Mouse (Mus musculus): ENCODE data around the gene Neurl1b. TPM values are rescaled to one million over a fixed set of nuclear protein-coding genes. Genes with fewer than 3 reads are reported as not detected.

The Neurl1b gene
- polyA plus RNA-seq, 1 experiment: 1.3 TPM

DNA sequence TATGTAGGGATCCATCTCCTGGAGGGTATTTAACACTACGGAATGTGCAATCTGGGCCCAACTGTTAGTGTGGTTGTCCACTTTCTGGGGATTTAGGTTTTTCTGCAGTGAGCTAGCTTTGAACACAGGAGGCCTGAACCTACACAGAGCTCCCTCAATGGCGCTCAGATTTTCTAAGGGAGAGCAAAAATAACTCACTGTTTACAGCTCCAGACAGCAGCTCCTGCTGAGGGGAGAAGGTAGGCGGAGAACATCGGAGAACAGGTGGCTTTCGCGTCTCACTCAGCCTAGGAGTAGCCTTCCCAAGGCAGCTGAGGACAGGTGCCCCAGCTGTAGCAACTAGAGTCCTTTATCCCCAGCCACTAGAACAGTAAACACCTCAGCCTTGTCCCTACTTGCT, 27.6 kb downstream of the Neurl1b start:
- no peak overlapping the region for H3K27ac ChIP-seq (ENCODE audit: control insufficient read depth, insufficient read depth, low read depth, low read length, poor library complexity)
- no peaks in the 10 kb centered on the region for H3K4me1 ChIP-seq (ENCODE audit: control insufficient read depth, insufficient read depth, low read length)
- H3K4me3 ChIP-seq (replicated peaks; ENCODE audit: control insufficient read depth, low read depth, low read length): no peak overlapping the region
- TF ChIP-seq CTCF (IDR thresholded peaks at IDR 0.05; ENCODE audit: control insufficient read depth, insufficient read depth, low read length): no peak
- no peak for TF ChIP-seq POLR2A (IDR thresholded peaks at IDR 0.05; ENCODE audit: borderline replicate concordance, control insufficient read depth, low read depth, low read length)
- WGBS: 86% methylated on average over 6 of the region's 6 CpGs

DNA sequence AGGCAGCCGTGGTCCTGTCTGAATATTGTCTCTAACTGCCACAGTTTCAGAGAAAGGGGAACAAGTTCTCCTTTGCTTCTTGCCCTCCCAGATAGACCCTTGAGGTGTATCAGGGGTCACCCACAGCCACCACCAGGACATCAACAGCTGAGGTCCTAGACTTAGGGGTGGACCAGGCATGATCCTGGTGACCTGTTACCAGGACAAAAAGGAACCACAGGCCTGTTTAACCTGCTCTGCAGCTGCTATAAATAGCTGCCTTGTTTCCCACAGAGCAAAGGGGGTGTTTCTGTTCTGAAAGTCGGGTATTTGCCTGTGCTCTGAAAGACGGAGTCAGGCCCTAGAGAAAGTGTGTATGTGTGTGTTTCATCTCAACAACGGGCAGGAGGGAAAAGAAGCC, 29.2 kb downstream of the Neurl1b start:
- 50% methylated on average over 4 of the region's 4 CpGs for WGBS
- H3K4me3 ChIP-seq (replicated peaks; ENCODE audit: control insufficient read depth, low read depth, low read length): no peak overlapping the region
- no peak for TF ChIP-seq POLR2A (IDR thresholded peaks at IDR 0.05; ENCODE audit: borderline replicate concordance, control insufficient read depth, low read depth, low read length)
- no peak for TF ChIP-seq CTCF (IDR thresholded peaks at IDR 0.05; ENCODE audit: control insufficient read depth, insufficient read depth, low read length)
- H3K4me1 ChIP-seq (ENCODE audit: control insufficient read depth, insufficient read depth, low read length): no peaks in the 10 kb centered on the region
- H3K27ac ChIP-seq (ENCODE audit: control insufficient read depth, insufficient read depth, low read depth, low read length, poor library complexity): no peak overlapping the region

DNA sequence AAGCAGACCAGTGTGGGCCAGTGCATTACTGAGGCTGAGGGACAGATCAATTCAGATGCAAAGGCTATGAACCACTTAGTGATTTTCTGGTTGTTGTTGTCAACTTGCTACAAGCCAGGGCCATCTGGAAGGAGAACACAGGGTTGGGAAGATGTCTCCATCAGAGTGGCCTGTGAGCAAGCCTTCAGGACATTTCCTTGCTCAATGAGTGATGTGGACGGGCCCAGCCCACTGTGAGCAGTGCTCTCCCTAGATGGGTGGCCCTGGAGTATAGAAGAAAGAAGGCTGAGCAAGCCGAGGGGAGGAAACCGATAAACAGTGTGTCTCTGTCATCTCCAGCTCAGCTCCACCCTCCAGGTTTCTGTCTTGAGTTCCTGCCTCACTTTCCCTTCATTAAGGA, 34.8 kb downstream of the Neurl1b start:
- WGBS: 66% methylated on average over 3 of the region's 3 CpGs
- no peak overlapping the region for H3K27ac ChIP-seq (ENCODE audit: control insufficient read depth, insufficient read depth, low read depth, low read length, poor library complexity)

DNA sequence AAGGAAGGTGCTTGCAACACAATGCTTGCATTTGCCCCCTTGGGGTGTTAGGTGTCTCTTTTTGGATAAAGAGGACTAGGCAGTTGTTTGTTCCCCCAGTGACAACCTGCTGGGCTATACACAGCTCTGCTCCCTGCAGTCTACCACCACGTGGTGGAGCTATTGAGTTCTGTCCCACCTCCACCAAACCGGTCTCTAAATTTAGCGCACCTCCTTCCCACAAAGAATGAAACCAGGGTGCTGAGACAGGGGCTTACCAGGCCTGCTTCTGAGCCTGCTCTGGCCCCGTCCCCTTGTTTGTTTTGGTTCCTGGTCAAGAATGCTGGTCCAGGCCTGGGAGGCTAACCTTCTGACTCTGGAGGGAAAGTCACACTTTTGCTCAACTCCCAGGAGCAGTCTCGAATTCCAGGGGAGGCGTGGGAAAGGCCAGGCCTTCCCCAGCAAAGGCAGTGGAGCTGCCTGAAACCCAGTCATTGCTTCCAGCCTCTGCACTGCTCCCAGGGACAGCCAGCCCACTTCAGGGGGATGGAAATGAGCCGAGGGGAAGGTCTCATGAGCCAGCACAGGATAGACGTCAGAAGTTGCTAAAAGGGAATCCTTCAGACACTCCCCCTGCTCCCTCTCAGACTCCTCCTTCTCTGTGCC, 37.1 kb downstream of the Neurl1b start:
- TF ChIP-seq CTCF (IDR thresholded peaks at IDR 0.05; ENCODE audit: control insufficient read depth, insufficient read depth, low read length): peak; percentile 69
- no peak for TF ChIP-seq POLR2A (IDR thresholded peaks at IDR 0.05; ENCODE audit: borderline replicate concordance, control insufficient read depth, low read depth, low read length)
- Histone ChIP-seq H3K4me1 (ENCODE audit: control insufficient read depth, insufficient read depth, low read length) (no peaks in the 10 kb centered on the region), H3K27ac (ENCODE audit: control insufficient read depth, insufficient read depth, low read depth, low read length, poor library complexity) (no peak overlapping the region), H3K4me3 (replicated peaks; ENCODE audit: control insufficient read depth, low read depth, low read length) (no peak overlapping the region)
- WGBS: 38% methylated on average over 8 of the region's 8 CpGs

More for the DNA sequence above, 34.8 kb downstream of the Neurl1b start:
- TF ChIP-seq POLR2A (IDR thresholded peaks at IDR 0.05; ENCODE audit: borderline replicate concordance, control insufficient read depth, low read depth, low read length): no peak
- TF ChIP-seq CTCF (IDR thresholded peaks at IDR 0.05; ENCODE audit: control insufficient read depth, insufficient read depth, low read length): no peak
- Histone ChIP-seq H3K4me1 (ENCODE audit: control insufficient read depth, insufficient read depth, low read length) (no peaks in the 10 kb centered on the region), H3K4me3 (replicated peaks; ENCODE audit: control insufficient read depth, low read depth, low read length) (no peak overlapping the region)

DNA sequence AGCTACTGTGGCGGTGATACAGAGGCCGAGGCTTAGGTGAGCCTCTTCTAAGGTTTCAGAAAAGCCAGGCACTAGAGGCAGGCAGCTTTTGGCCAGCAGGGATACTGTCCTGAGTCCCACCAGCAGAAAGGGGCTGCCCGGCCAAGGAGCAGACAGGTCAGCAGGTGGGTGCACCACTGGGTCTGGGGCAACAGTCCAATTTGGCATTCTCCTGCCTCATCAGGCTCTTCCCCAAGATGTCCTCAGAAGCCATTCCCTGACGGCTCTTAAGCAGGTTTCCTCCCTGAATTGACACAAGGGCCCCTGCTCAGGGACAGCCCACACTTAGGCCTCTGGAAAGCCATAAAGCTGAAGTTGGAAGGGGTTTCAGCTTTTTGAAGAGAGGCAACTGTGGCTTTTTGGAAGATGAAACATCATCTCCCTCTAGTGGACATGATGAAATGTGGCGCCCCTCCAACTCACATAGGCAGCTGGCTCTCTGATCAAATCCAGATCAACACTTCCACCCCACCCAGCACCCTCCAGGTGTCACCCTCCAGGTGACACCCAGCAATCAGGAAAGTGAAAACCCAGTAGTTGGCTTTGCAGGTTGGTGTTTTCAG, 37.8 kb downstream of the Neurl1b start:
- peak; percentile 31; the same call in 1 of the 2 replicates for TF ChIP-seq CTCF (IDR thresholded peaks at IDR 0.05; ENCODE audit: control insufficient read depth, insufficient read depth, low read length)
- no peak for TF ChIP-seq POLR2A (IDR thresholded peaks at IDR 0.05; ENCODE audit: borderline replicate concordance, control insufficient read depth, low read depth, low read length)
- Histone ChIP-seq H3K4me3 (replicated peaks; ENCODE audit: control insufficient read depth, low read depth, low read length) (no peak overlapping the region), H3K4me1 (ENCODE audit: control insufficient read depth, insufficient read depth, low read length) (no peaks in the 10 kb centered on the region), H3K27ac (ENCODE audit: control insufficient read depth, insufficient read depth, low read depth, low read length, poor library complexity) (peak overlapping the region; percentile 10; the same call in 1 of the 2 replicates)
- WGBS: 57% methylated on average over 5 of the region's 5 CpGs

DNA sequence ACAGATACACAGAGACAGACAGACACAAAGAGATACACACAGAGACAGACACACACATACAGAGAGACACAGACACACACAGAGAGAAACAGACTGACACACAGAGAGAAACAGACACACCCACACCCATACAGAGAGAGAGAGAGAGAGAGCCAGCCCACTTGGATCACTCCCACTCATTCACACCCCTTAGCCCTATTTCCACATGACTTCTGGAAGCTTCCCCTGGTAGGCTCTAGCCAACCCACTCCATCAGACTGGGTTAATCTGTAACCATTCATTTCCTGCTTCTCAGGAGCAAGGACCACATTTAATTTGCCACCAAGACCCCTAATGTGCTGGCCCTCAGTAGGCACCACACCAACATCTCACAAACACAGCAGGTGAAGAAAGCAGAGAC, 42.9 kb downstream of the Neurl1b start:
- Histone ChIP-seq H3K4me3 (replicated peaks; ENCODE audit: control insufficient read depth, low read depth, low read length) (no peak overlapping the region), H3K27ac (ENCODE audit: control insufficient read depth, insufficient read depth, low read depth, low read length, poor library complexity) (no peak overlapping the region), H3K4me1 (ENCODE audit: control insufficient read depth, insufficient read depth, low read length) (no peaks in the 10 kb centered on the region)
- TF ChIP-seq CTCF (IDR thresholded peaks at IDR 0.05; ENCODE audit: control insufficient read depth, insufficient read depth, low read length) (no peak), POLR2A (IDR thresholded peaks at IDR 0.05; ENCODE audit: borderline replicate concordance, control insufficient read depth, low read depth, low read length) (no peak)

DNA sequence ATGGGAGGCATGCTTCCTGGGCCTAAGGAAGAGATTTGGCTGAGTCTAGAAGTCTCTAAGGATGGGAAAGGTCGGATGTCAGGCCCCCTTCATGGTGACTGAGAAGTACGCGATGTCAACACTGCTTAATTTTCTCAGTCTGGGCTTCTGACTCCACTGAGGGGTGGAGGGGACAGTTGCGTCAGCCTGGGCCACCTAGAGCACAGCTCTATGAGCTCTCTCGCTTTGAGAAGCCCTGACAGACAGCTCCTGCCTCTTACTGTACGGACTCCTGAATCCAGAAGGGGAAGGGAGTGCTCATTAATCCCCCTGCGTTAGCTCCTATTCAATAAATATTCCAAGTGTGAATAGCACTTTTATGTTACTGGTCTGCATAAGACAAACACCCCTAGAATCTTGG, 43.4 kb downstream of the Neurl1b start:
- TF ChIP-seq POLR2A (IDR thresholded peaks at IDR 0.05; ENCODE audit: borderline replicate concordance, control insufficient read depth, low read depth, low read length) (no peak), CTCF (IDR thresholded peaks at IDR 0.05; ENCODE audit: control insufficient read depth, insufficient read depth, low read length) (no peak)
- H3K4me3 ChIP-seq (replicated peaks; ENCODE audit: control insufficient read depth, low read depth, low read length): no peak overlapping the region
- 72% methylated on average over 7 of the region's 7 CpGs for WGBS
- H3K27ac ChIP-seq (ENCODE audit: control insufficient read depth, insufficient read depth, low read depth, low read length, poor library complexity): no peak overlapping the region
- no peaks in the 10 kb centered on the region; the same call in 1 of the 2 replicates for H3K4me1 ChIP-seq (ENCODE audit: control insufficient read depth, insufficient read depth, low read length)

DNA sequence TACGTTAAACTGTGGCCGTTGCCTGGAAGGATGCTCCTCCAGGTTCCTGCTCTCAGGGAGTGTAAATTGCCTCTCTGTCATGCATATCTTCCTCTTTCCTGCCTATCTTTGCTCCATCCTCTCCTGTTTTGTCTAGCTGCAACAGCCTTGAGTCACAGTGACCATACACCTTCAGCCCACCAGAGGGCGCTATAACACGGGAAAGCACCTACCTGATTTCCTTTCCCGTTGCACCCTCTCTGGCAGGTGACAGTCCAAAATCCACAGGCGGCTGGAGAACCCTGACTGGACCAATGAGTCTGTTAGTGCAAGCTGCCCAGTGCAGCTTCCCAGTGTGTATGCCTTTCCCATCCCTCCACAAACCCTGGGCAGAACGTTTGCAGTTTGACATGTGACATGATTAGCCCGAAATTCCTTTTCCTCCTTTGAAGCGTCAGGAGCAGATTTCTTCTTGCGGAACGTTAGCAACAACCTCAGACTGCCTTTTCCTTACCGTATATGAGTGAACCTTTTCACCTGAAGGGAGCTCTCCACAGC, 48.1 kb downstream of the Neurl1b start:
- WGBS: 40% methylated on average over 12 of the region's 12 CpGs
- Histone ChIP-seq H3K27ac (ENCODE audit: control insufficient read depth, insufficient read depth, low read depth, low read length, poor library complexity) (no peak overlapping the region), H3K4me1 (ENCODE audit: control insufficient read depth, insufficient read depth, low read length) (no peaks in the 10 kb centered on the region; the same call in 1 of the 2 replicates), H3K4me3 (replicated peaks; ENCODE audit: control insufficient read depth, low read depth, low read length) (no peak overlapping the region)
- TF ChIP-seq CTCF (IDR thresholded peaks at IDR 0.05; ENCODE audit: control insufficient read depth, insufficient read depth, low read length) (peak; percentile 91), POLR2A (IDR thresholded peaks at IDR 0.05; ENCODE audit: borderline replicate concordance, control insufficient read depth, low read depth, low read length) (no peak)

Data from bone marrow, adult 2 months (tissue).